Mouse (Mus musculus) CH12.LX (cell line): ENCODE measurements at regions not wholly inside any gene's neighbourhood (a gene's known extent, or its start where the extent isn't known, plus 50 kb on each side); places are given as distances from the start of the nearest gene placed in this dataset.

Experiments used
- ELF1 ChIP-seq: IDR thresholded peaks from 2 replicates; pipeline ENCODE4 v1.6.1; 2014; ENCODE audit warnings: low read depth, mild to moderate bottlenecking, inconsistent platforms, low read length, improper control_type of control experiment
- HCFC1 ChIP-seq: IDR thresholded peaks from 2 replicates; pipeline ENCODE4 v1.6.1; 2012; ENCODE audit warnings: low read depth, mild to moderate bottlenecking, inconsistent platforms, low read length, improper control_type of control experiment
- KAT2A ChIP-seq: IDR thresholded peaks from 2 replicates; pipeline ENCODE4 v1.6.1; 2012; ENCODE audit warnings: low read length, improper control_type of control experiment, inconsistent platforms; ENCODE audit not compliant: insufficient replicate concordance
- TBP ChIP-seq: conservative IDR thresholded peaks from 2 replicates; pipeline ENCODE4 v1.6.1; 2011; ENCODE audit warnings: low read depth, low read length, improper control_type of control experiment

DNA sequence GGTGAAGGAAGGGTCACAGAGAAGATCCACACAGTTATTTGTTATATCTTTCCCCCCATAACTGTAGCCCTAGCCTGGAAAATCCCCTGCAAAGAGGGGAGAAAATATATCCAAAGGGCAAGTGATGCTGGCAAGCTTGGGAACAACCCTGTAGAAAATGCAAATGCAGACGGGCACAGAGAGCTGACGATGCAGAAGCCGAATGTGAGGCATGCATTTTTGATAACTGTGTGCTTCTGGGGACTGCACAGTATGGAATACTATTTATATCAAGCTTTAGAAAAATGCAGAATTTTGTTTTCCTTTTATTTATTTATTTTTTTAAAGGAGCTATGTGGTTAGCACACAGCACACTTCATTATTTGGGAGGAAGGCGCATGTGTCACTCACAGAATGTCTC, 333.7 kb downstream of the Mycn start:
- TF ChIP-seq ELF1, result no peak
- no peak for TF ChIP-seq KAT2A
- TF ChIP-seq TBP, result no peak
- no peak for TF ChIP-seq HCFC1
